Mouse (Mus musculus): ENCODE data around the gene Gm16503. TPM values are rescaled to one million over a fixed set of nuclear protein-coding genes. Genes with fewer than 3 reads are reported as not detected.
"Not testable (repeated sequence)": the region's sequence is repeated elsewhere in the genome, so short reads cannot be mapped to it uniquely, and the experiment has no call there.

The Gm16503 gene
- polyA plus RNA-seq, 1 experiment: not detected

DNA sequence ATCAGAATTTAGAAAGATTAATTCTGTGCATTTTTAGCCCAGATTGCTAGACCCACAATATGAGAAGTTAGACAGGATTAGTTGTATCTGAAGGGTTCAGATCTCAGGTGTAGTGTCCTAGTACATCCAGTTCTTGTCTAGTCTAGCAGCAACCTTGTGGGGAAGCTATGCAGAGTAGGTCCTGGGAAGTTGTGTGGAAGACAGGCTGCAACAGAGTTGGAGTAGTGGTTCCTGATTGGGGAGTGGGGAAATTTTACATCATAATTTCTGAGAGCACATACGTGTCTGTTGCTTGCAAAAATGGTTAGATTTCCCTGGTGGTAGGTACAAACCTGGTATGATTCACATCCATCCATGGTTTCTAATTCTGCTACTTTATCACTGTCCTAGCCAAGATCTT is 14.9 kb upstream of the Gm16503 start:
- Histone ChIP-seq H3K79me2 (ENCODE audit: control insufficient read depth, insufficient read depth) (no peaks in the 10 kb centered on the region), H3K27me3 (ENCODE audit: control insufficient read depth, insufficient read depth, insufficient read length) (no peaks in the 10 kb centered on the region), H3ac (ENCODE audit: control insufficient read depth, insufficient read length) (no peak overlapping the region), H3K36me3 (ENCODE audit: control insufficient read depth, insufficient read depth) (no peaks in the 10 kb centered on the region), H3K4me3 (no peak overlapping the region), H3K4me2 (ENCODE audit: low read depth) (no peak overlapping the region)
- TF ChIP-seq USF1 (IDR thresholded peaks at IDR 0.05; ENCODE audit: low read depth): no peak
- TF ChIP-seq CEBPB (IDR thresholded peaks at IDR 0.05; ENCODE audit: insufficient read depth, poor library complexity, severe bottlenecking): no peak
- no peak for TF ChIP-seq POLR2AphosphoS2 (IDR thresholded peaks at IDR 0.05; ENCODE audit: insufficient read length, low read depth)
- TF ChIP-seq E2F4 (IDR thresholded peaks at IDR 0.05; ENCODE audit: insufficient read depth): no peak
- no peak for TF ChIP-seq POLR2A (IDR thresholded peaks at IDR 0.05; ENCODE audit: insufficient read length, low read depth)
- TF ChIP-seq REST (IDR thresholded peaks at IDR 0.05; ENCODE audit: insufficient read depth, insufficient read length): no peak
- no peak for TF ChIP-seq TCF12 (IDR thresholded peaks at IDR 0.05; ENCODE audit: insufficient read depth, poor library complexity, severe bottlenecking)
- no peak for TF ChIP-seq MYOD1 (IDR thresholded peaks at IDR 0.05; ENCODE audit: control insufficient read depth in 1 of 3, insufficient read length in 2 of 3, low read depth in 2 of 3)
- TF ChIP-seq TCF3 (IDR thresholded peaks at IDR 0.05; ENCODE audit: insufficient read length, low read depth): no peak
- no peak for TF ChIP-seq MYOG (IDR thresholded peaks at IDR 0.05; ENCODE audit: control insufficient read depth in 1 of 3, insufficient read depth in 1 of 3, insufficient read length in 2 of 3, low read depth in 2 of 3)
- TF ChIP-seq MAX (IDR thresholded peaks at IDR 0.05; ENCODE audit: low read depth): no peak
- TF ChIP-seq SRF (IDR thresholded peaks at IDR 0.05; ENCODE audit: control insufficient read depth, insufficient read length, low read depth): no peak

GRCm38 (mm10) chr4:147530366-147530765 is 9.7 kb upstream of the Gm16503 start:
- TF ChIP-seq TCF3 (IDR thresholded peaks at IDR 0.05; ENCODE audit: insufficient read length, low read depth) (no peak), USF1 (IDR thresholded peaks at IDR 0.05; ENCODE audit: low read depth) (no peak), SRF (IDR thresholded peaks at IDR 0.05; ENCODE audit: control insufficient read depth, insufficient read length, low read depth) (no peak), MYOD1 (IDR thresholded peaks at IDR 0.05; ENCODE audit: control insufficient read depth in 1 of 3, insufficient read length in 2 of 3, low read depth in 2 of 3) (no peak), POLR2A (IDR thresholded peaks at IDR 0.05; ENCODE audit: insufficient read length, low read depth) (no peak), E2F4 (IDR thresholded peaks at IDR 0.05; ENCODE audit: insufficient read depth) (no peak), POLR2AphosphoS2 (IDR thresholded peaks at IDR 0.05; ENCODE audit: insufficient read length, low read depth) (no peak), MAX (IDR thresholded peaks at IDR 0.05; ENCODE audit: low read depth) (no peak), REST (IDR thresholded peaks at IDR 0.05; ENCODE audit: insufficient read depth, insufficient read length) (no peak), TCF12 (IDR thresholded peaks at IDR 0.05; ENCODE audit: insufficient read depth, poor library complexity, severe bottlenecking) (no peak), CEBPB (IDR thresholded peaks at IDR 0.05; ENCODE audit: insufficient read depth, poor library complexity, severe bottlenecking) (no peak), MYOG (IDR thresholded peaks at IDR 0.05; ENCODE audit: control insufficient read depth in 1 of 3, insufficient read depth in 1 of 3, insufficient read length in 2 of 3, low read depth in 2 of 3) (no peak)
- H3K4me3 ChIP-seq: no peak overlapping the region
- H3K4me2 ChIP-seq (ENCODE audit: low read depth): no peak overlapping the region
- H3K36me3 ChIP-seq (ENCODE audit: control insufficient read depth, insufficient read depth): no peaks in the 10 kb centered on the region
- H3K27me3 ChIP-seq (ENCODE audit: control insufficient read depth, insufficient read depth, insufficient read length): no peaks in the 10 kb centered on the region
- no peaks in the 10 kb centered on the region for H3K79me2 ChIP-seq (ENCODE audit: control insufficient read depth, insufficient read depth)
- H3ac ChIP-seq (ENCODE audit: control insufficient read depth, insufficient read length): no peak overlapping the region

DNA sequence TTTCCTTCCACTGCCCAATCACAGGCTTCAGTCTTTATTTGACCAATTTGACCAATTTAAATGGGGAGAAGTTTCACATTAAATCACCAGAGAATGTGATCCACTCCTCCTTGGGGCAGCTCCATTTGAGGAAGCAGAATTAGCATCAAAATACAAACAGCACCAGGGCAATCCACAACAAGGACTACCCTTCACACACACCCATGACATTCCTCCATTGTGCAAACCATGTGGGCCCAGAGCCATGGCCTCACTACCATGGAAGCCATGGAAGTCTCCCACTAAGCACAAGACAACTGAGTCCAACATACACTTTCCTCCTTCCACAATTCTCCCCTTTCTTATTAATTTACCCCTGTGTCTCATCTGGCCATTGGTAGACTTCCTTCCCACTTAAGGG is 4.1 kb upstream of the Gm16503 start:
- not testable (repeated sequence) for H3ac ChIP-seq (ENCODE audit: control insufficient read depth, insufficient read length)

DNA sequence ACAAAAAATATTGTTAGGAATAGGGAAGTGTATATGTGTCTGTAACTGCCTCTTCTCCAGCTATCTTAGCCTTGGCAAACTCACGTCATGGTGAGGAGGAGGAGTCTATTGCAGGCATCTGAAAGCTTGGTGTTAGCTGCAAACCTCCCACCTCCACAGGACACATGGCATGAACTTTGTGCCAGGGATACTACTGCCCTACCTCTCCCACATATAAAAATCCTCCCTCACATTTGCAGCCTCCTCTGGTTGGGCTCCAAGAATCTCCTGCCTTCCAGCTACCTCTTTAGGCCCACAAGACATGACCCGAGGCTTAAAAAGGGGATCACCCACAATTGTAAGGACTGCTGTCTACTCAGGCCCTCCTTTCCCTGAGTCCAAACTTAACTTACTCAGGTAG is 2.3 kb upstream of the Gm16503 start:
- H3ac ChIP-seq (ENCODE audit: control insufficient read depth, insufficient read length): no peak overlapping the region
- H3K79me2 ChIP-seq (ENCODE audit: control insufficient read depth, insufficient read depth): no peaks in the 10 kb centered on the region
- no peaks in the 10 kb centered on the region for H3K27me3 ChIP-seq (ENCODE audit: control insufficient read depth, insufficient read depth, insufficient read length)
- no peak overlapping the region for H3K4me3 ChIP-seq
- no peaks in the 10 kb centered on the region for H3K36me3 ChIP-seq (ENCODE audit: control insufficient read depth, insufficient read depth)
- TF ChIP-seq CEBPB (IDR thresholded peaks at IDR 0.05; ENCODE audit: insufficient read depth, poor library complexity, severe bottlenecking) (no peak), TCF3 (IDR thresholded peaks at IDR 0.05; ENCODE audit: insufficient read length, low read depth) (no peak)
- H3K4me2 ChIP-seq (ENCODE audit: low read depth): no peak overlapping the region

More for the DNA sequence above, 4.1 kb upstream of the Gm16503 start:
- not testable (repeated sequence) for H3K27me3 ChIP-seq (ENCODE audit: control insufficient read depth, insufficient read depth, insufficient read length); H3K4me2 ChIP-seq (ENCODE audit: low read depth); H3K4me3 ChIP-seq; H3K79me2 ChIP-seq (ENCODE audit: control insufficient read depth, insufficient read depth); H3K36me3 ChIP-seq (ENCODE audit: control insufficient read depth, insufficient read depth)

GRCm38 (mm10) chr4:147541105-147541504 is 1.1 kb downstream of the Gm16503 start:
- Histone ChIP-seq H3K79me2 (ENCODE audit: control insufficient read depth, insufficient read depth) (no peaks in the 10 kb centered on the region), H3K4me2 (ENCODE audit: low read depth) (no peak overlapping the region), H3K4me3 (no peak overlapping the region), H3ac (ENCODE audit: control insufficient read depth, insufficient read length) (no peak overlapping the region), H3K36me3 (ENCODE audit: control insufficient read depth, insufficient read depth) (no peaks in the 10 kb centered on the region), H3K27me3 (ENCODE audit: control insufficient read depth, insufficient read depth, insufficient read length) (no peaks in the 10 kb centered on the region)
- TF ChIP-seq POLR2AphosphoS2 (IDR thresholded peaks at IDR 0.05; ENCODE audit: insufficient read length, low read depth): no peak
- no peak for TF ChIP-seq SRF (IDR thresholded peaks at IDR 0.05; ENCODE audit: control insufficient read depth, insufficient read length, low read depth)
- no peak for TF ChIP-seq MYOG (IDR thresholded peaks at IDR 0.05; ENCODE audit: control insufficient read depth in 1 of 3, insufficient read depth in 1 of 3, insufficient read length in 2 of 3, low read depth in 2 of 3)
- TF ChIP-seq TCF12 (IDR thresholded peaks at IDR 0.05; ENCODE audit: insufficient read depth, poor library complexity, severe bottlenecking): no peak
- TF ChIP-seq MYOD1 (IDR thresholded peaks at IDR 0.05; ENCODE audit: control insufficient read depth in 1 of 3, insufficient read length in 2 of 3, low read depth in 2 of 3): no peak
- TF ChIP-seq MAX (IDR thresholded peaks at IDR 0.05; ENCODE audit: low read depth): no peak
- no peak for TF ChIP-seq CEBPB (IDR thresholded peaks at IDR 0.05; ENCODE audit: insufficient read depth, poor library complexity, severe bottlenecking)
- TF ChIP-seq POLR2A (IDR thresholded peaks at IDR 0.05; ENCODE audit: insufficient read length, low read depth): no peak
- no peak for TF ChIP-seq TCF3 (IDR thresholded peaks at IDR 0.05; ENCODE audit: insufficient read length, low read depth)
- no peak for TF ChIP-seq USF1 (IDR thresholded peaks at IDR 0.05; ENCODE audit: low read depth)
- TF ChIP-seq REST (IDR thresholded peaks at IDR 0.05; ENCODE audit: insufficient read depth, insufficient read length): no peak
- TF ChIP-seq E2F4 (IDR thresholded peaks at IDR 0.05; ENCODE audit: insufficient read depth): no peak

DNA sequence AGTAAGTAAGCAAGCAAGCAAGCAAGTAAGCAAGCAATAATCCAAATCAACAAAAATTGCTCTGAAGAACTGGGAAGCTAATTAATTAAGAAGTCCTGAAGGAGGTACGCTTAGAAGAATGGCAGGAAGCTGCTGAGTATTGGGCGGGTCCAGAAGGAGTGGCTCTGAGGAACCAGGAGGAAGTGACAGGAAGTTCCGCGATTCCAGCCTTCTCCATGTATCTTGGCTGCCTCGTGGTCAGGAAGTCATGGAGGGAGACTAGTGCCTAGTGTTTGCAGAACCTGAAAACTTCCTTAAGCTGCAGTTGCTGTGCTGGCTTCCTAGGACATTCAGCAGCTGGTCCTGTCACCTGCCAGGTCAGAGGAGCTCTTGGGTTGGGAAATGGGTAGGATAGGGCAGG is 13.1 kb downstream of the Gm16503 start, which contains the start of gene Zfp985:
Gene Zfp985, plus strand, starts transcription at position 207 of the 400 bp plus-strand sequence.
- H3K36me3 ChIP-seq (ENCODE audit: control insufficient read depth, insufficient read depth); H3K4me3 ChIP-seq; H3K4me2 ChIP-seq (ENCODE audit: low read depth); H3ac ChIP-seq (ENCODE audit: control insufficient read depth, insufficient read length); H3K27me3 ChIP-seq (ENCODE audit: control insufficient read depth, insufficient read depth, insufficient read length); H3K79me2 ChIP-seq (ENCODE audit: control insufficient read depth, insufficient read depth): not testable (repeated sequence)

- H3K4me3 ChIP-seq; H3K79me2 ChIP-seq (ENCODE audit: control insufficient read depth, insufficient read depth); H3K4me2 ChIP-seq (ENCODE audit: low read depth); H3K36me3 ChIP-seq (ENCODE audit: control insufficient read depth, insufficient read depth); H3K27me3 ChIP-seq (ENCODE audit: control insufficient read depth, insufficient read depth, insufficient read length); H3ac ChIP-seq (ENCODE audit: control insufficient read depth, insufficient read length): not testable (repeated sequence)
These were observed 14.3 kb downstream of the Gm16503 start for GRCm38 (mm10) chr4:147554361-147554760.

DNA sequence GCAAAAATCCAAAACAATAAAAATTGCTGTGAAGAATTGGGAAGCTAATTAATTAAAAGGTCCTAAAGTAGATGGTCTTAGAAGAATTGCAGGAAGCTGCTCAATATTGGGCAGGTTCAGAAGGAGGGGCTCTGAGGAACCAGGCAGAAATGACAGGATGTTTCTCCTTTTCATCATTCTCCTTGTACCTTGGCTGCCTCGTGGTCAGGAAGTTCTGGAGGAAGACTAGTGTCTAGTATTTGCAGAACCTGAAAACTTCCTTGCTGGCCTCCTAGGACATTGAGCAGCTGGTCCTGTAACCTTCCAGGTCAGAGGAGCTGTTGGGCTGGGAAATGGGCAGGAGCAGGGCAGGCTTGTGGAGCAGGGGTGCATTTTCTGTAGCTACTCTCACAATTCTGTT is 16.9 kb downstream of the Gm16503 start:
- H3K79me2 ChIP-seq (ENCODE audit: control insufficient read depth, insufficient read depth); H3K4me3 ChIP-seq; H3K27me3 ChIP-seq (ENCODE audit: control insufficient read depth, insufficient read depth, insufficient read length); H3K4me2 ChIP-seq (ENCODE audit: low read depth); H3ac ChIP-seq (ENCODE audit: control insufficient read depth, insufficient read length); H3K36me3 ChIP-seq (ENCODE audit: control insufficient read depth, insufficient read depth): not testable (repeated sequence)
